Mouse (Mus musculus) MEL-GATA-1-ER (cell line): ENCODE data around the gene Cdc20.

Experiments
- DNase-seq: peaks from one replicate; pipeline ENCODE4 v3.0.0-alpha.2; 2012; ENCODE audit warnings: low read depth; ENCODE audit errors: extremely low read depth

The Cdc20 gene

GRCm38 (mm10) chr4:118421384-118421783 is 15.8 kb downstream of the Cdc20 start:
- no peak for DNase-seq

- DNase-seq = no peak
Observed at GRCm38 (mm10) chr4:118417112-118417797, 19.9 kb downstream of the Cdc20 start.

GRCm38 (mm10) chr4:118416329-118416728 is 20.8 kb downstream of the Cdc20 start:
- no peak for DNase-seq

GRCm38 (mm10) chr4:118415779-118416178 is 21.4 kb downstream of the Cdc20 start:
- no peak for DNase-seq

- no peak for DNase-seq
Observed at GRCm38 (mm10) chr4:118413553-118413952, 23.6 kb downstream of the Cdc20 start.

GRCm38 (mm10) chr4:118410871-118411270 is 26.3 kb downstream of the Cdc20 start:
- DNase-seq = no peak

- DNase-seq = peak; percentile 86
Observed at GRCm38 (mm10) chr4:118409142-118409900, 27.8 kb downstream of the Cdc20 start, which contains the start of the genes Szt2 and Med8. Szt2 (minus strand) TSS chr4:118409273. Med8 (plus strand) TSS chr4:118409337.

GRCm38 (mm10) chr4:118402701-118403100 is 34.5 kb downstream of the Cdc20 start:
- DNase-seq = no peak

GRCm38 (mm10) chr4:118401918-118402317 is 35.2 kb downstream of the Cdc20 start:
- DNase-seq = no peak

GRCm38 (mm10) chr4:118401421-118401820 is 35.7 kb downstream of the Cdc20 start:
- no peak for DNase-seq

- DNase-seq = no peak
Observed at GRCm38 (mm10) chr4:118398400-118398799, 38.8 kb downstream of the Cdc20 start.

GRCm38 (mm10) chr4:118396433-118396832 is 40.7 kb downstream of the Cdc20 start:
- no peak for DNase-seq

GRCm38 (mm10) chr4:118395289-118395688 is 41.9 kb downstream of the Cdc20 start:
- DNase-seq = peak; percentile 62

- DNase-seq = no peak
Observed at GRCm38 (mm10) chr4:118394505-118394904, 42.6 kb downstream of the Cdc20 start.

GRCm38 (mm10) chr4:118390146-118390545 is 47.0 kb downstream of the Cdc20 start:
- no peak for DNase-seq

- no peak for DNase-seq
Observed at GRCm38 (mm10) chr4:118387316-118387715, 49.8 kb downstream of the Cdc20 start.

GRCm38 (mm10) chr4:118383271-118383670 is 53.9 kb downstream of the Cdc20 start:
- DNase-seq = no peak
